Mouse (Mus musculus) layer of hippocampus, adult 2 months (tissue): ENCODE data around the gene Polr2h. TPM values are rescaled to one million over a fixed set of nuclear protein-coding genes. Genes with fewer than 3 reads are reported as not detected.

Experiments
- DNase-seq, 2 experiments: peaks; one replicate each; pipeline ENCODE4 v3.0.0; 2022; ENCODE audit warnings: low spot score in 2 of 2
- H3K27ac ChIP-seq: fragments of 200-600 bp; 2 replicates; pipeline ENCODE4 v1.8.1; 2022
- H3K4me3 ChIP-seq: fragments of 200-600 bp; 2 replicates; pipeline ENCODE4 v1.8.1; 2022; ENCODE audit warnings: mild to moderate bottlenecking
- CTCF ChIP-seq: fragments of 200-600 bp; conservative IDR thresholded peaks from 2 replicates; pipeline ENCODE4 v1.8.1; 2022; ENCODE audit warnings: antibody characterized with exemption, mild to moderate bottlenecking, moderate library complexity
- total RNA-seq, 2 experiments: library from RNA; stranded (reverse); gene quantifications; 2 replicates each; pipeline ENCODE4 v1.2.3; 2021

Gene Polr2h
- total RNA-seq, 2 experiments from 2014 or later, result 26.1 TPM

GRCm38 (mm10) chr16:20715976-20716840 lies 1.3 kb upstream of the Polr2h start:
- peak; percentile 79 to 80 for DNase-seq
- Histone ChIP-seq H3K27ac (peak overlapping the region; percentile 94), H3K4me3 (peak overlapping the region; percentile 74)
- TF ChIP-seq CTCF, result peak; percentile 63

DNA sequence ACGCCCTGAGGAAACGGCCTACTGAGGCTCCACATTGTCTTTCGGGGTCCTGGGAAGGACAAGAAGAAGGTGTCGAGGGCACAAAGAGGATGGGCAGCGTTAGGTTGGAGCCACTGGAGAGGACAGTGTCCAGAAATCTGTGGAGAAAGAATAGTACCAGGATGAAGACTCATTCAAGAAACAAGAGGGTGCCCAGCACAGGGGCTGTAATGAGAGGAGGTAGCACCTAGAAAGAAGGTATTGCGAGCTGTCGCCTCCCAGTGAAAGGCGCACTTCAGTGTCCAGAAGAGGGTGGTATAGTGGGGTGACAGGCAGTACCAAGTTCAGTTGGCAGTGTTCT lies 654 bp upstream of the Polr2h start:
- Histone ChIP-seq H3K4me3 (peak overlapping the region; percentile 74), H3K27ac (peak overlapping the region; percentile 94)
- no peak for TF ChIP-seq CTCF
- DNase-seq, result no peak

DNA sequence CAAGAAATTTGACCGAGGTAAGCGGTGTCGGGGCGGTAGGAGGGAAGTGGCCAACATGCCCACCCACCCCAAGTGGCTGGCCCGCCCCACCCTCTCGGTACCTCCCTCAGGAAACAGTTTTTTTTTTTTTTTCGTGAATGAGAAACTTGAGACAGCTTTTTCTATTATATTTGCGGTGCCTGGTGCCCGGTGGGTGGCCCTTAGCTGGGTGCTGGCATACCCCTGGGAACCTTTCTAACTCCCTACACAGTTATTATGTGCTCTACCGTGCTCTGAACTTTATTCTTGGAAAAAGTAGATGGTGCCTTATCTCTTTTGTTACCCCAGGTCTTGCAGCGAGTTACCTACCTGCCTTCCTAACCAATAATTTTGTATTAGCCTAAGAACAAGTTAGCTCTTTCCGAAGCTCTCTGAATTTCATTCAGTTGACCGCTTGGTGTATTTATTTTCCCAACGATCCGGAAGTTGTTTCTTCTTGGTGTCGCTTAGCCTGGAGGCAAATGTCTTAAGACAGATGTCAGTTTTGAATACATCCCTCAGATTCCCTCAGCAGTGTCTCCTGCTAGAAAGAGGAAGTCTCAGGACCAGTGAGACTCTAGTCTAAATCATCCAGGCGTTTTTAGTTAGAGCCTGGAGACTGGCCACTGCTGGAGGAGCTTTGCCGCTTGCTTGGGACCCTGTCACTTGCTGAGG lies 659 bp downstream of the Polr2h start:
- DNase-seq, result no peak
- no peak for TF ChIP-seq CTCF
- peak overlapping the region; percentile 74 for H3K4me3 ChIP-seq
- H3K27ac ChIP-seq, result peak overlapping the region; percentile 94

GRCm38 (mm10) chr16:20721808-20722207 lies 4.3 kb downstream of the Polr2h start:
- TF ChIP-seq CTCF, result no peak
- Histone ChIP-seq H3K4me3 (no peak overlapping the region), H3K27ac (no peak overlapping the region)
- no peak for DNase-seq

GRCm38 (mm10) chr16:20722736-20723135 lies 5.3 kb downstream of the Polr2h start:
- no peak for DNase-seq
- no peak for TF ChIP-seq CTCF
- no peak overlapping the region for H3K4me3 ChIP-seq
- H3K27ac ChIP-seq, result no peak overlapping the region

GRCm38 (mm10) chr16:20723247-20723646 lies 5.8 kb downstream of the Polr2h start:
- no peak for TF ChIP-seq CTCF
- Histone ChIP-seq H3K27ac (no peak overlapping the region), H3K4me3 (no peak overlapping the region)
- DNase-seq, result no peak

- DNase-seq, result no peak
- no peak overlapping the region for H3K4me3 ChIP-seq
- peak; percentile 88 for TF ChIP-seq CTCF
- H3K27ac ChIP-seq, result no peak overlapping the region
Observed at GRCm38 (mm10) chr16:20724338-20724748, 6.9 kb downstream of the Polr2h start.

- Histone ChIP-seq H3K27ac (no peak overlapping the region), H3K4me3 (no peak overlapping the region)
- DNase-seq, result no peak
- TF ChIP-seq CTCF, result no peak
Observed at GRCm38 (mm10) chr16:20725321-20725720, 7.9 kb downstream of the Polr2h start.

- H3K27ac ChIP-seq, result no peak overlapping the region
- DNase-seq, result no peak
- no peak for TF ChIP-seq CTCF
- H3K4me3 ChIP-seq, result no peak overlapping the region
Observed at GRCm38 (mm10) chr16:20725750-20726149, 8.3 kb downstream of the Polr2h start.

GRCm38 (mm10) chr16:20726384-20726783 lies 8.9 kb downstream of the Polr2h start:
- no peak overlapping the region for H3K27ac ChIP-seq
- H3K4me3 ChIP-seq, result no peak overlapping the region
- TF ChIP-seq CTCF, result no peak
- no peak for DNase-seq

DNA sequence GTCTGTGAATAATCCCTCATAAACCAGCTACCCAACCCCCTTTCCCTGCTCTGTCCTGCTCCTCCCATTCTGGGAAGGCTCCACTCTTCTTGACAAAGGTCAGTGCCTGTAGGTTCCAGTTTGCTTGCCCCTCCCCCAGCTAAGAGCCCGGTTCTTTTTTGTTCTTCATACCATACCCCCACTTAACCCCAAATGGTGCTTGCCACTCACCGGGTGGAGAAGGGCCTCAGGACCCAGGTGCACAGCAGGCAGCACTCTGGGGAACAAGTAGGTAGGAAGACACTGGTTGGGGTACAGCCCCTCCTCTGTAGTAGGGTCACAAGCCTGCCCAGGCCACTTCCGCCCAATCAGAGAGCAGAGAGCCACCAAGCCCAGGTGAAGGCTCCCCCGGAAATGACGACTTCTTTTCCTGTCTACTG lies 12.8 kb downstream of the Polr2h start:
- H3K27ac ChIP-seq, result no peak overlapping the region
- no peak for DNase-seq
- H3K4me3 ChIP-seq, result no peak overlapping the region
- TF ChIP-seq CTCF, result no peak

DNA sequence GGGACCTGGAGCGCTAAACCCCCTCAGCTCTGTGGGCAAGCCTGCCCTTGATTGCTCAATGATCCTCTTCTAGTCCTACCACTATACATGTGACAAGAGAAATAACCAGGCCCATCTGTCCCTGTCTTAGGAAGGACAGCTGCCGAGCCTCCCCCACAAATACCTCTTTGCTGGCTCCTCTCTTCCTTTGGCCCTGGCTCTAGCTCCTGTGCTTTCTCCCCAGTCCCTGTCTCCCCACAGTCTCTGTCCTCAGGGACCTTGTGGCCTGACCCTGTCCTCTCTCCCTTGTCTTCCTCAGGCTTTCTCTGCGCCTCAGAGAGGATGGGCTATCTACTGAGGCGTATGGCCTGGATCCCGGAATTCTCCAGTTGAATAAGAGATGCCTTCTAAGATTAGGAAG lies 14.2 kb downstream of the Polr2h start:
- TF ChIP-seq CTCF, result no peak
- Histone ChIP-seq H3K4me3 (no peak overlapping the region), H3K27ac (peak overlapping the region; percentile 76)
- DNase-seq, result no peak

DNA sequence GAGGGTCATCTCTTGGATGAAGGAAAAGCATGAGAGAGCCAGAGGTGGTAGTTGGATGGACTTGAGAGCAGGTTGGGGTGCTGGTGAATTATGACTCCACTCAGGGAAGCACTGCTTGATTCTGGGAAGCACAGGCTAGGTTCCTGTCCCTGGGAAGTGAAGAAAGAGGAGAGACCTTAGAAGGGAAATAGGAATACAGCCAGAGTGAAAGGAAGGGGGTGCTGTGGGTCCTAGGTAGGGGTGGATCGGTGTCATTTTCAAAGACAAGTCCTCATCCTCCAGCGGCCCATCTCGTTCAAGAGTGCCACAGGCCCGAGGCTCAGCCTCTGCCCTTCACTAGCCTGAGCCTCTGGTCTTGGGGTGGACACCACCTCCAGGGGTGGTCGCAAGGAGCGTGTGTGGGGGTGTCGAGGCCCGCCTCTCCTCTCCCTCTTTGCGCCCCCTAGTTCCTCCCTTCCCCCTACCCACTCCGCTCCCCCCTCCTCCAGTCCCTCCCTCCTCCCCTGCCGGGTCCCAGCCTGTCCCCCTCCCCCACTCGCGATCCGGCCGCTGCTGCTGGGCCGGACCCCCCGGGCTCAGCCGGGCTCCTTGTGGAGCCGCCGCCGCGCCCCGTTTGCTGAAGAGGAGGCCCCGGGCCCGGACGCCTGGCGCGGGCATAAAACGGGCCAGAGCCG lies 14.9 kb downstream of the Polr2h start:
- peak overlapping the region; percentile 99 for H3K27ac ChIP-seq
- peak overlapping the region; percentile 78 for H3K4me3 ChIP-seq
- no peak; the same call in 1 of the 2 replicates for TF ChIP-seq CTCF
- no peak for DNase-seq
